Mouse (Mus musculus) gastrocnemius, adult 18-20 months (tissue): ENCODE results near the gene Hfe2. TPM values are rescaled to one million over a fixed set of nuclear protein-coding genes. Genes with fewer than 3 reads are reported as not detected.
"Not testable (repeated sequence)": the region's sequence is repeated elsewhere in the genome, so short reads cannot be mapped to it uniquely, and the experiment has no call there.

Experiments
- DNase-seq: peaks from one replicate; pipeline ENCODE4 v3.0.0; 2021; ENCODE audit warnings: low spot score
- long read RNA-seq, 2 experiments: library from polyadenylated mRNA; stranded (forward); transcript quantifications; one replicate each; pipeline ENCODE4 v2.0.0; 2021
- total RNA-seq, 2 experiments: library from RNA; stranded (reverse); gene quantifications; 2 replicates each; pipeline ENCODE4 v1.2.3; 2021

Gene Hfe2
- total RNA-seq: 100 to 1,000 TPM; 622 to 636 TPM
- long read RNA-seq, experiment 1, transcript Hfe2-201 (4 exons, 2,028 nt): major isoform, 330 of 1,095 reads
- long read RNA-seq, experiment 1, partial matches to known transcripts: 188 of 1,095 reads
- long read RNA-seq, experiment 1, other reads (novel, unspliced or antisense): 577 of 1,095 reads
- long read RNA-seq, experiment 2, transcript Hfe2-201 (4 exons, 2,028 nt): major isoform, 202 of 653 reads
- long read RNA-seq, experiment 2, partial matches to known transcripts: 126 of 653 reads
- long read RNA-seq, experiment 2, other reads (novel, unspliced or antisense): 325 of 653 reads

DNA sequence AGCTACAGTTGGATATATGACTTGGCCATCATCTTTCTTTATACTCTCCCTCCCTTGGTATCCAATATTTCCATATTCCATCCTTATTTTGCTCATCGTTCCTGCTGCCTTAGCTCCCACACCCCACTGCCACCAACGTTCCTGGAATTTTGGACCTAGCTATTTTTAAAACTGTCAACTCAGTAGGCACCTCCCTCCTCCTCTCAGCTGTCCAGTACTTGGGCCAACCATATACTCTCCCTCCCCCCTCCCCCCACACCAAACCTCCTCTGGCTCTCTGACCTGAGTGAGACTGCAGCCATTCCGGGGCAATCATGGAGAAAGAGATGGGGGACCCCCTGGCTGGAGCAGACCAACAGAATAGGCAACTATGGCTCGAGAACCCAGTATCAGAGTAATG lies at the start of gene Hfe2:
Gene Hfe2 (plus strand): TSS at position 259 of the 400 bp plus-strand sequence.
- DNase-seq: no peak

DNA sequence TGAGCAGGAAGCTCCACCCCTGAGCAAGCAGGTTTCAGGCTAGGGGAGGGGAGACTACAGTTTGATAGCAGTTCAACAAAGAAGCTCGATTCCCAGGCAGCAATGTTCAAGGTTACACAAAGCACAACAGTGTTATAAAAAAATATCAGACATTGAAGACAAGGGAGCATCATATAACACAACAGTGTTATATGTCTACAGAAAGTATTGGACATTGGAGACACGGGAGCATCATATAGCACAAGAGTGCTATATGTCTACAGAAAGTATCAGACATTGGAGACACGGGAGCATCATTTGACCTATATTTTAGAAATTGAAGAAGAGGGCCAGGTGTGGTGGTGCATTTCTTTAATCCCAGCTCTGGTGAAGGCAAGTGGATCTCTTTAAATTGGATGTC lies 47.9 kb upstream of the Hfe2 start:
- no peak for DNase-seq

DNA sequence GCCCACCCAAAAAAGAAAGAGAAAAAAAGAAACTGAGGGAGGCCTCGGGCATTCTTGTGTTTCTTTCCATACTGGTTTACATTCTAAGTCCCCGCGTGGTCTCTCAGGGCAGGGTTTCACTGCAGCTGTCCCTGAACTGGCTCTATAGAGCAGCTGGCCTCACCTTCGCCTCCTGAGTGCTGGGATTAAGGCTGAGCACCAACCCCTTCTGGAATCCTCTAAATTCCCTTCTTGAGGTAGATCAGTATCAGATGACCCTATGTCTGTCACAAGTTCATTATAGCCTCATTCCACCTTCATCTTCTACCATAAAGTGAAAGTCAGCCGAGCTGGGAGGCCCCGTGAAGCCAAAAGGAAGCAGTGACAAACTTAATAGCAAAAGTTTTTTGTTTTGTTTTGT lies 47.4 kb upstream of the Hfe2 start:
- DNase-seq: no peak

DNA sequence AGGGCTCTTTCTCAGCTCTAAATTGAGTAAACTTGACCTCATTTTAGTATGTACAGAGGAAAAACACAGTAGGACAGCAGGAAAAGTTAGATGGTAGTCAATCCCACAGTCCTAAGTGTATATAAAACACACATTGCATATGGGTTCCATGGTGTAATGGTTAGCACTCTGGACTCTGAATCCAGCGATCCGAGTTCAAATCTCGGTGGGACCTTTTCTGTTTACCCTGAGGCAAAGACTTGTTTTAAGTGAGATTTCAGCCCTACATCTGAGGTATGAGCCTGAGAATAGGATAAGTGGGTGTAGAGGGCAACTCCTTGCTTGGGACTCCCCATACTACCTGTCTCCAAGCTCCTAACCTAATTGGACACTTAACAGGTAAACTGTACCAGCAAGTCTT lies 45.7 kb upstream of the Hfe2 start:
- no peak for DNase-seq

DNA sequence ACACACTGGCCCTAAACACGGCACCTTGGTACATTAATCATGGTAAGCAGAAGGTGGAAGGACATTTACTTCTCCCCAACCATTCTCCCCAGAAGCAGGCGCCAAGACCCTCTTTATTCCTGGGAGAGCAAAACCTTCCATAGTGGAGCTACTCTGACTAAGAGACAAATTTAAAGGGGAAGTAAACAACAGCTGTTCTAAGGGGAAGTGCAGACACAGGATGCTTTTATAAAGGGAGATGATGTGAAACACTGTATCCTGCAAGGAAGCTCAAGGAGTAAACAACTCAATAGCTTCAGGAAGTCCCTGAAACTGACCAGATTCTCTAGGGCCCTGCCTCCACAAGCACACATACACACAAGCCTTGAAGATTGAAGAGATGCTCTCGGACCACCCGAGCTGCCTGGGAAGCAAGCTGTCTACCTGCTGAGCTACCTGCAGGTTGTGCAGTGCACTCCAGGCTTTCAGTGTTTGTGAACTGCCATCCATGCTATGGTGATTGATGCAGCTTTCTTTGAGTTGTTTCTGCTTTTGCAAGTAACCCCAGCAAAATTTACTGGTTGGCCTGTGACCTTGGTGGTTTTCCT lies 44.2 kb upstream of the Hfe2 start:
- DNase-seq: no peak

DNA sequence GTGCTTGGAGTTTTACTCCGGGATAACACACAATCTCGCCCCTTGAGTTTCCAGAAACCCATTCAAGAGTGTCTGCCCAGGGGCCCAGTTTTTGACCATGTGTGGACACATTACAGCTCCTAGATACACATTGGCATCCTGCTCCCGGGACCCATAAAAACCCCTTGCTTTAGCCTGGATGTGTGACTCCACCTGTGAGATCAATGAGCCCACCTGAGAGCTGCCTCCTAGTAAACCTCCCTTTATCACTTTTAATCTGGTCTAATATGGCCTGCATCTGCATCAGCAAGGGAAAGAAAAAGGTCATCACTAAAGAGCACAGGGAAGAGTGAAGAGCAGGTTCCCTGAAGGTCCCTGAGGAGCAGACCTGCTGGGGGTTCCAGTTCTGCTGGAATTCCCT lies 43.1 kb upstream of the Hfe2 start:
- DNase-seq: no peak

DNA sequence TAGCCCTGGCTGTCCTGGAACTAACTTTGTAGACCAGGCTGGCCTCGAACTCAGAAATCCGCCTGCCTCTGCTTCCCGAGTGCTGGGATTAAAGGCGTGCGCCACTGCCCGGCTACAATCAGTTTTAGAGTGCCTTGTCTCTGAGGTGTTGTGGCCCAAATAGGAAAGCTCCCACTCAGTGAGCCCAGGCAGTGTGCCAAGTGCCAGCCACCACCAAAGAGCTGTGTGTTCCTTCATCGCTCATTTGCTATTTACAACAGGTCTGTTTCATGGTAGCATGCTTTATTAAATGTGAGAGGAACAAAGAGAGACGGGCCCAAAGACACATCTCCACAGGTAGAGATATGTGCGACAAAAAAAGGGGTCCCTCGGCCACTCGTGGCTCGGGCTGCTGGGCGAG lies 42.5 kb upstream of the Hfe2 start:
- DNase-seq: no peak

DNA sequence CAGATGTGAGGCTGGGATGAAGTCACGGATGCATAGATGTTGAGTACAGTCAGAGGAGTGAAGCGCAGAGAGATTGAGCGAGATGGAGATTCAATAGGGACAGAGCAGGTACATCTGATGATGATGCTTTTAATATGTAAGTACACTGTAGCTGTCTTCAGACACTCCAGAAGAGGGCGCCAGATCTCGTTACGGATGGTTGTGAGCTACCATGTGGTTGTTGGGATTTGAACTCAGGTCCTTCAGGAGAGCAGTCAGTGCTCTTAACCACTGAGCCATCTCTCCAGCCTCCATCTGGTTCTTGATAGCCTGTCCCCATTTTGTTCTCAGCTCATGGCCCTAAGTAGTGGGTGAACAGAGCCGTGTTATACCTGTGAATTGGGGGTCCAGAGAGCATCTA lies 41.9 kb upstream of the Hfe2 start:
- not testable (repeated sequence) for DNase-seq

DNA sequence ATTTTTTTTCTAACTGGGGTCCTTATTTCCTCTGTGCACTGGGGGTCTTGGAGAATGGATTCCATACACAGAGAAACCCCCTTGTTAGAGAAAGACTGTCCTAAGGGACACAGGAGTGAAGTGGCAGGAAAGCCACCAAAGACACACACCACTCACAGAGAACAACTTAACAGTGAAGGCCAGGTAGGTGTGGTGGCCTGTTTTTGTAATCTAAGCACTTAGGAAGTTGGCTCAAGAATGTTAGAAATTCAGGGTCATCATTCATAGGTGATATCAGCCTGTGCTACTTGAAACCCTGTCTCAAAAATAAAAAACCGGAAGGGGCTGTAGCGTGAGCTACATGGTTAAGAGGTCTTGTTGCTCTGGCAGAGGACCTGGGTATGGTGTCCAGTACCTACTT lies 41.0 kb upstream of the Hfe2 start:
- no peak for DNase-seq

DNA sequence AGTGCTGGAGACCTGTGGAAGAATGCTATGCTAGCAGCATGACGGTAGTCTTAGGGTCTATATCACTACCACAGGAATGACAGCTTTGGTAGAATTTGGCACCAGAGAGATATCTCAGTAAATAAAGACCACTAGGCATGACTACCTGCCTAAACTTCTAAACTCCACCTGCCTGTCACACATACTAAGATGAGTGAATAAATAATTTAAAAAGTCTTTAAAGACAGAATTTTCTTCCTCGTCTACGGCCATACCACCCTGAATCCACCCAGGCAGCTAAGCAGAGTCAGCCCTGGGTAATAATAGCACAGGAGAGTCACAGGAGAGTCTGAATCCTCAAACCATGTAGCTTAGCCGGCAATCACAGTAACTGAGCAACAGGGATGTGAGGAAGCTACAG lies 40.1 kb upstream of the Hfe2 start:
- no peak for DNase-seq

DNA sequence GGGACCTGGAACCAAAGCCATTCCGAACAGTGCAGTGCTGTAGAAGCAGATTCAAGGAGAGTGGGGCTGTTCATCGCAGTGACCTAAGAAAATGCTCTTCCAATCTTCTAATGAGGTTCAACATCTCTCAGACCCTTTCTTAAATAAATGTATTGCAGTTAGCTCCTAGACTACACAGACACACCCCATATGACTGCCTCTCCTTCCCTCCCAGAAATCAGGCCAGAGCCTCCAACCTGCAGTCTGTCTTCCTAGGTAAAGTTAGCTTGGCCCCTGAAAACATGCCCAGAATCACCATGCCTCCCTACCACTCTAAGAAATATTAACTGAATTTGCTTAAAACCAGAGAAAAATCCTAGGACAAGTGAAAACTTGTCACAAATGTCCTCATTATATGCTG lies 39.6 kb upstream of the Hfe2 start:
- no peak for DNase-seq

DNA sequence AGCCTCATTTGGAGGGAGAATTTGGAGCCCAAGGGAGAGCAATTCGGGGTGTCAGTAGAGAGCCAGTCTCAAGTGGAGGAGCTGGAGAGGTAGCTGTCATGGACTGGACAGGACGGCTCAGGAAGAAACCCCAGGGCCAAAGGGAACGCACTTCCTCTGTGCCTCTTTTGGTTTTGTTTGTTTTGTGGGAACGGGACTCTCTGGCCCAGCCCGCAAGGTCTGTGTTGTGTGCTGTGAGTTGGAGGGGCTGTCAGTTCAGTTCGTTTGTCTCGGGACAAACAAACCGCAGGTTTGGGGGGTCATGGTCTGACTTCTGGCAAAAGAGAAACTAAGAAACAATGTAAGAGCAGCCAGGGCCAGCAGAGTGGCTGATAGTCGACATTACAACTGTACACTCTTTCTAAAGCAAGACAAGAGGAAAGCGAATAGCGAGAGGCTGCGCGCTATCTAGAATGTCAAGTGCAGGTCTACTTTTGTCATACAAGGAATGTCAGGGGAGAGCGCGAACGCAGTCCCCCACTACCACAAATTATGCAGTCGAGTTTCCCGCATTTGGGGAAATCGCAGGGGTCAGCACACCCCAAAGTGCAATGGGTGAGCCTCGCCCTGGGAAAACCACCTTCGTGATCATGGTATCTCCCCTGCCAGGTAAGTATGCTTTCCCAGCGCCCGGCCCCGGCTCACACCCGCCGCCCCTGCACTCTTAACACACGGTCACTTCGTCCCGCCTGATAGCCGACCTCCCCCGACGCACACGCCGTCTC lies 38.7 kb upstream of the Hfe2 start:
- DNase-seq: not testable (repeated sequence)

DNA sequence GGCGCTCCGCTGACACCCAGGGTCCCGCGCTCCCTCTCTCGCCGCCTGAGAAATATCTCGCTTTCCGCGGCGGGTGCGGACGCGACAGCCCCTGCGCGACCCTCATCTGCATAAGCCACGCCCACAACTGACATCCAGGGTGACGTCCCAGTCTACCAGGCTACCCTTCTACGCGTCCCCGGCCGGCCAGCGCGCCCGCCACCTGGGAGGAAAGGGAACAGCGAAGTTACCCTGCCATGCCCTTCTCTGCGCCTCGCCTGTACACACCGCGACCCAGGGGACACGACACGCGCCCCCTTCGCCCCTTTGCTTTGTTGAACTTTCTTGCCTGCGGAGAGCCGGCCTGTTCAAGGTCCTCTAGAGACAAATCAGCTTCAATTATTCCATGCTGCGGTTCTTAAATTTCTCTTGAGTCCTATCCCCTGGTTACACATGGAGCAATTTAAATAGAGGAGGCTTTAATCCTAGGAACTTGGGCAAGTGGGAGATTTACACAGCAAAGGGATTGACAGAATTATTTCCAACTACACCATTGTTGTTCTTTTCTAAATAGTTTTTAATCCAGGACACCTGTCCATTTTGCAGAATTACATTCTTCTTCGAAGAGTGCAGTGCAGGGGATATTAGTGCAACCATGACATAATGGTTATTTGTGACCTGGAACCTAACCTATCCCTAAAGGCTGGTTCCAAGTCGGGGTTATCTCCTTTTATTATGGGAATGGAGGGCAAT lies 38.0 kb upstream of the Hfe2 start:
- not testable (repeated sequence) for DNase-seq

DNA sequence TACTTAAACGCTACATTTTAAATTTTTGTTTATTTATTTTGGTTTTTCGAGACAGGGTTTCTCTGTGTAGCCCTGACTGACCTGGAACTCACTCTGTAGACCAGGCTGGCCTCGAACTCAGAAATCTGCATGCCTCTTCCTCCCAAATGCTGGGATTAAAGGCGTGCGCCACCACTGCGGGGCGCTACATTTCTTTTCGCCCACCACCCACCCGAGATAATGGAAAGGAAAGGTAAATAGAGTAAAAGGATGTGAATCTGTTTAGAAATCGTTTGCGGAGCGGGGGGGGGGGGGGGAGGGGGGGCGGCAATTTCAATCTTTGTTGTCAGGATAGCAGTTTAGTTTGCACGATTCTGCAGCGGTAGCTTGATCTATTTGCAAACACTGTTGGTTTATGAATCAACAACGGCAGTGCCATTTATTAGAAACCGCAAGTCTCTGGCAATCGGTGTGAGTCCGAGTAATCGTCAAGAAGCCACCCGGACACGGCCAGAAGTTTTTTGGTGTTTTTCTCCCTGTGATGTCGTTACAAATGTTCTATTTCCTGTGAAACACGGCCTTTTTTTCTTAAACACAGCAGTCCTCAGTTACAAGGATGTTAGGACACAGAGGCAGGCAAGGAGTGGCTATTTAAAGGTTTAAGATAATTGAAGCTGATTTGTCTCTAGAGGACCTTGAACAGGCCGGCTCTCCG lies 37.2 kb upstream of the Hfe2 start:
- DNase-seq: no peak

DNA sequence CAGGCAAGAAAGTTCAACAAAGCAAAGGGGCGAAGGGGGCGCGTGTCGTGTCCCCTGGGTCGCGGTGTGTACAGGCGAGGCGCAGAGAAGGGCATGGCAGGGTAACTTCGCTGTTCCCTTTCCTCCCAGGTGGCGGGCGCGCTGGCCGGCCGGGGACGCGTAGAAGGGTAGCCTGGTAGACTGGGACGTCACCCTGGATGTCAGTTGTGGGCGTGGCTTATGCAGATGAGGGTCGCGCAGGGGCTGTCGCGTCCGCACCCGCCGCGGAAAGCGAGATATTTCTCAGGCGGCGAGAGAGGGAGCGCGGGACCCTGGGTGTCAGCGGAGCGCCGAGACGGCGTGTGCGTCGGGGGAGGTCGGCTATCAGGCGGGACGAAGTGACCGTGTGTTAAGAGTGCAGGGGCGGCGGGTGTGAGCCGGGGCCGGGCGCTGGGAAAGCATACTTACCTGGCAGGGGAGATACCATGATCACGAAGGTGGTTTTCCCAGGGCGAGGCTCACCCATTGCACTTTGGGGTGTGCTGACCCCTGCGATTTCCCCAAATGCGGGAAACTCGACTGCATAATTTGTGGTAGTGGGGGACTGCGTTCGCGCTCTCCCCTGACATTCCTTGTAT lies 36.6 kb upstream of the Hfe2 start:
- DNase-seq: not testable (repeated sequence)

DNA sequence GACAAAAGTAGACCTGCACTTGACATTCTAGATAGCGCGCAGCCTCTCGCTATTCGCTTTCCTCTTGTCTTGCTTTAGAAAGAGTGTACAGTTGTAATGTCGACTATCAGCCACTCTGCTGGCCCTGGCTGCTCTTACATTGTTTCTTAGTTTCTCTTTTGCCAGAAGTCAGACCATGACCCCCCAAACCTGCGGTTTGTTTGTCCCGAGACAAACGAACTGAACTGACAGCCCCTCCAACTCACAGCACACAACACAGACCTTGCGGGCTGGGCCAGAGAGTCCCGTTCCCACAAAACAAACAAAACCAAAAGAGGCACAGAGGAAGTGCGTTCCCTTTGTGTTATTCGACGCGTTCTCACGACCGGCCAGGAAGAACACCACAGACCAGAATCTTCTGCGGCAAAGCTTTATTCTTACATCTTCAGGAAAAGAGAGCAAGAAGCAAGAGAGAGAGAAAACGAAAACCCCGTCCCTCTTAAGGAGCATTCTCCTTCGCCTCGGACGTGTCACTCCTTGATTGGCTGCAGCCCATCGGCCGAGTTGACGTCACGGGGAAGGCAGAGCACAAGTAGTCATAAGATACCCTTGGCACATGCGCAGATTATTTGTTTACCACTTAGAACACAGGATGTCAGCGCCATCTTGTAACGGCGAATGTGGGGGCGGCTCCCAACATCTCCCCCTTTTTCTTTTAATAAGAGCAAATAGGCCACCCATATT lies 35.9 kb upstream of the Hfe2 start:
- DNase-seq: not testable (repeated sequence)

DNA sequence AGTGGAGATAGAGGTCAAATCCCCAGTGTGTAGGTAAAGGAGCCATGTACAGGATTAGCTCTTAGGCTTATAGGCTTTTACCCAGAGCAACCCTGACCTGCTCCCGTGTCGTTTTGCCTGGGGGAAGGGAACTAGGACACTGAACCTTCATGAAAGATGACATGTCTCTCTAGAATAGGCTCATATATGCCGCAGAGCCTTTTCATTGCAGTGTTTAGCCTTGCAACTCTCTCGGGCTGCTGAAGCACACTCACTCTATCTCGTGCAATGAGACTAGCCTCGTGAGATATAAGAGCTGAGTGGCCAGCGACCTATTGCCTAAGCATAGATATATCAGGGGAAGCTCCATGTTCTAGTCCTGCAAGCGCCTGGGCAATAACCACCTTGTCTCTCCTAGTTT lies 35.3 kb upstream of the Hfe2 start:
- DNase-seq: not testable (repeated sequence)

DNA sequence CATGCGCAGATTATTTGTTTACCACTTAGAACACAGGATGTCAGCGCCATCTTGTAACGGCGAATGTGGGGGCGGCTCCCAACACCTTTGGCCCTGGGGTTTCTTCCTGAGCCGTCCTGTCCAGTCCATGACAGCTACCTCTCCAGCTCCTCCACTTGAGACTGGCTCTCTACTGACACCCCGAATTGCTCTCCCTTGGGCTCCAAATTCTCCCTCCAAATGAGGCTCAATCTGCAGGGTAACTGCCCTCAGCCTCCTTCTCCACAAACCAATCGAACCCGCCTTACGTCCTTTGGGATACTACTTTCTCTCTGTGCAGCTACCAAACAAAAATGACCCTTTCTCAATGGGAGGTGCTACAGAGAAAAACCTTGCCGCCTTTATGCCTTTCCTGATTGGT lies 30.5 kb upstream of the Hfe2 start:
- not testable (repeated sequence) for DNase-seq

DNA sequence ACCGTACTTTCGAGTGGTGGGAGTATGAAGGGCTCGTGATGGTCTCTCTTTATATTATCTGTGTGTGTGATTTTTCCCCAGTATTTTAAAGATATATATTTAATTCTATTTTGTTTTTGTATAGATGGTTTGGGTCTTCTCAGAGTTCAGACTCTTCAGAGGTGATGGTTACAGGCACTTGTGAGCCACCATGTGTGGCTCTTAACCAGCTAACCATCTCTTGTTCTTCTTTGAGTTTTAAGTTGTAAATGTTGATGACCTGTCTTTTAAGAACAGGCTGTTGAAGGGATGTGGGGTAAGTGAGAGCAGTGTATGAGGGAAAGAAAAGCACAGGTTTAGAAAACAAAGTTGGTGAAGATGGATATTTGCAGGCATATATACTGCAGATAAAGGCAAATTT lies 30.1 kb upstream of the Hfe2 start:
- DNase-seq: no peak

DNA sequence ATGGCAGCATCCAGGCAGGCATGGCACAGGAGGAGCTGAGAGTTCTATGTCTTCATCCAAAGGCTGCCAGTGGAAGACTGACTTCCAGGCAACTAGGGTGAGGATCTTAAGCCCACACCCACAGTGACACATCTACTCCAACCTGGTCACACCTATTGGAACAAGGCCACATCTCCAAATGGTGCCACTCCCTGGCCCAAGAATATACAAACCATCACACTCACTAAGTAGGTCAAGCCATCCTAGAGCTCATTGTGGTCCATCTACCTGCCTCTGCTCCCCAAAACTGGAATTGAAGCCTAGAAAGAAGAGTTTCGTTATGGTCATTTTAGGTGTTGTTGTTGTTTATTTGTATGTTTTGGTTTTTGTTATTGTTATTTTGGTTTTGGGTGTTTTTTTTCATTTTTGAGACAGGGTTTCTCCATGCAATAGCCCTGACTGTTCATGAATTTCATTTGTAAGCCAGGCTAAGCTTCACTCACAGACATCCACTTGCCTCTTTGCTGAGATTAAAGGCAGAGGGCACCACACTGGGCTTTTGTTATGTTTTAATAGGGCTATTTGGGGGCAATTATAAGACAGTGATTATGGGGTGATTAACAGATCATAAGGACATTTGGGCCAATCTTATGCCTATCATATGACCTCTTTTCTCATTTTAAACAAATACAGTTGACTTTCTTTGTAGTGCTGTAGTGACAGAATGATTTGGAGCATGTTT lies 29.3 kb upstream of the Hfe2 start:
- no peak for DNase-seq
